Mouse (Mus musculus) left cerebral cortex, postnatal 36 days (tissue): ENCODE data around the gene Pcgf2. TPM values are rescaled to one million over a fixed set of nuclear protein-coding genes. Genes with fewer than 3 reads are reported as not detected.
"Not testable (repeated sequence)": the region's sequence is repeated elsewhere in the genome, so short reads cannot be mapped to it uniquely, and the experiment has no call there.

Source experiments
- DNase-seq, 2 experiments: peaks; one replicate each; pipeline ENCODE4 v3.0.0; 2021 to 2022; ENCODE audit warnings: low spot score in 2 of 2, mixed read lengths in 1 of 2
- intact Hi-C: fragments of 180-260 bp; cut with DNase I; formaldehyde crosslinking; loops from one replicate; pipeline ENCODE4 v1.15.1; 2025
- total RNA-seq, 2 experiments: library from RNA; stranded (reverse); gene quantifications; 2 replicates each; pipeline ENCODE4 v1.2.3; 2021

The Pcgf2 gene
- total RNA-seq, result 10 to 100 TPM; 27.5 to 35.7 TPM

- intact Hi-C loops, result loop anchor here (5.0 kb wide), 1 partner anchor 42 kb away; the partner anchor contains the start of gene Pip4k2b
- DNase-seq, result peak; percentile 77 to 79
Measured at GRCm38 (mm10) chr11:97700003-97700745, at the start of gene Pcgf2. Pcgf2 (minus strand) TSS chr11:97700497.

GRCm38 (mm10) chr11:97748496-97748895 is 48.2 kb upstream of the Pcgf2 start:
- intact Hi-C loops, result no loop called here
- no peak for DNase-seq

GRCm38 (mm10) chr11:97747773-97748172 is 47.5 kb upstream of the Pcgf2 start:
- DNase-seq, result no peak
- intact Hi-C loops, result no loop called here

- intact Hi-C loops, result no loop called here
- no peak for DNase-seq
Measured at GRCm38 (mm10) chr11:97745331-97745721, 45.0 kb upstream of the Pcgf2 start.

- peak; percentile 97 to 98 for DNase-seq
- intact Hi-C loops, result loop anchor here (5.0 kb wide), 1 partner anchor 43 kb away; the partner anchor contains the start of genes Pcgf2 and Psmb3
Measured at GRCm38 (mm10) chr11:97744718-97745330, 44.5 kb upstream of the Pcgf2 start.

- intact Hi-C loops, result loop anchor here (5.0 kb wide), 1 partner anchor 42 kb away; the partner anchor contains the start of genes Pcgf2 and Psmb3
- peak in 1 of 2 experiments; percentile 69 for DNase-seq
Measured at GRCm38 (mm10) chr11:97744063-97744717, 43.9 kb upstream of the Pcgf2 start, which contains the start of gene Pip4k2b. Pip4k2b (minus strand) TSS chr11:97744704.

GRCm38 (mm10) chr11:97743423-97743822 is 43.1 kb upstream of the Pcgf2 start:
- intact Hi-C loops, result loop anchor here (5.0 kb wide), 1 partner anchor 41 kb away; the partner anchor contains the start of genes Pcgf2 and Psmb3
- no peak for DNase-seq

- no peak for DNase-seq
- intact Hi-C loops, result loop anchor here (5.0 kb wide), 1 partner anchor 40 kb away; the partner anchor contains the start of genes Pcgf2 and Psmb3
Measured at GRCm38 (mm10) chr11:97742591-97742990, 42.3 kb upstream of the Pcgf2 start.

- intact Hi-C loops, result loop anchor here (5.0 kb wide), 1 partner anchor 40 kb away; the partner anchor contains the start of genes Pcgf2 and Psmb3
- DNase-seq, result no peak
Measured at GRCm38 (mm10) chr11:97742157-97742556, 41.9 kb upstream of the Pcgf2 start.

GRCm38 (mm10) chr11:97740190-97740589 is 39.9 kb upstream of the Pcgf2 start:
- intact Hi-C loops, result loop anchor here (5.0 kb wide), 1 partner anchor 38 kb away; the partner anchor contains the start of genes Pcgf2 and Psmb3
- peak in 1 of 2 experiments; percentile 34 for DNase-seq

GRCm38 (mm10) chr11:97739155-97739554 is 38.9 kb upstream of the Pcgf2 start:
- intact Hi-C loops, result no loop called here
- DNase-seq, result no peak

GRCm38 (mm10) chr11:97738703-97739102 is 38.4 kb upstream of the Pcgf2 start:
- intact Hi-C loops, result no loop called here

GRCm38 (mm10) chr11:97737600-97737999 is 37.3 kb upstream of the Pcgf2 start:
- DNase-seq, result no peak
- intact Hi-C loops, result no loop called here

More at GRCm38 (mm10) chr11:97738703-97739102, 38.4 kb upstream of the Pcgf2 start:
- no peak for DNase-seq

GRCm38 (mm10) chr11:97736645-97737044 is 36.3 kb upstream of the Pcgf2 start:
- DNase-seq, result no peak
- intact Hi-C loops, result no loop called here

- intact Hi-C loops, result not testable (repeated sequence)
Measured at GRCm38 (mm10) chr11:97734810-97735209, 34.5 kb upstream of the Pcgf2 start.

GRCm38 (mm10) chr11:97733689-97734088 is 33.4 kb upstream of the Pcgf2 start:
- no peak for DNase-seq
- intact Hi-C loops, result no loop called here

More at GRCm38 (mm10) chr11:97734810-97735209, 34.5 kb upstream of the Pcgf2 start:
- DNase-seq, result not testable (repeated sequence)

GRCm38 (mm10) chr11:97728730-97729129 is 28.4 kb upstream of the Pcgf2 start:
- intact Hi-C loops, result no loop called here
- DNase-seq, result no peak

GRCm38 (mm10) chr11:97728311-97728710 is 28.0 kb upstream of the Pcgf2 start:
- no peak for DNase-seq
- intact Hi-C loops, result no loop called here

- intact Hi-C loops, result no loop called here
- no peak for DNase-seq
Measured at GRCm38 (mm10) chr11:97723709-97724108, 23.4 kb upstream of the Pcgf2 start.

- intact Hi-C loops, result no loop called here
- DNase-seq, result no peak
Measured at GRCm38 (mm10) chr11:97721338-97721737, 21.0 kb upstream of the Pcgf2 start.
